Mouse (Mus musculus) thymus, adult 2 months (tissue): Measurements from ENCODE around the gene Mycbpap. TPM values are rescaled to one million over a fixed set of nuclear protein-coding genes. Genes with fewer than 3 reads are reported as not detected.

Experiments used
- DNase-seq: peaks from one replicate; pipeline ENCODE4 v3.0.0; 2021
- H3K27ac ChIP-seq: fragments of 200-500 bp; 2 replicates; pipeline ENCODE4 v1.5.1; 2012; ENCODE audit warnings: low read length, control low read depth; ENCODE audit not compliant: control insufficient read depth, insufficient read depth
- H3K27me3 ChIP-seq: fragments of 200-500 bp; 2 replicates; pipeline ENCODE4 v1.6.1; 2012; ENCODE audit warnings: mild to moderate bottlenecking, low read length, moderate library complexity, mixed read lengths; ENCODE audit not compliant: control insufficient read depth, insufficient read depth
- H3K36me3 ChIP-seq: fragments of 200-500 bp; 2 replicates; pipeline ENCODE4 v1.6.1; 2012; ENCODE audit warnings: mild to moderate bottlenecking, low read length, moderate library complexity; ENCODE audit not compliant: control insufficient read depth, insufficient read depth
- H3K4me1 ChIP-seq: fragments of 200-500 bp; replicated peaks from 2 replicates; pipeline ENCODE4 v1.6.1; 2012; ENCODE audit warnings: low read length; ENCODE audit not compliant: control insufficient read depth, insufficient read depth
- H3K4me3 ChIP-seq: fragments of 200-500 bp; 2 replicates; pipeline ENCODE4 v1.5.1; 2012; ENCODE audit warnings: mild to moderate bottlenecking, low read length, control low read depth, moderate library complexity; ENCODE audit not compliant: control insufficient read depth, insufficient read depth
- CTCF ChIP-seq: fragments of 200-500 bp; IDR thresholded peaks from 2 replicates; pipeline ENCODE4 v1.5.1; 2012; ENCODE audit warnings: mild to moderate bottlenecking, control low read depth, low read length, moderate library complexity, borderline replicate concordance; ENCODE audit not compliant: control insufficient read depth, poor library complexity, insufficient read depth; ENCODE audit errors: extremely low read depth
- POLR2A ChIP-seq: fragments of 200-500 bp; IDR thresholded peaks from 2 replicates; pipeline ENCODE4 v1.6.1; 2012; ENCODE audit warnings: mild to moderate bottlenecking, low read length, control low read depth, moderate library complexity; ENCODE audit not compliant: control insufficient read depth, poor library complexity, insufficient read depth; ENCODE audit errors: extremely low read depth
- WGBS: fragments of 180-500 bp; shearing (Covaris S2); methylation state at CpG from one replicate; pipeline ENCODE4 v1.1.7; 2018; 5-methylcytosine and 5-hydroxymethylcytosine counted together
- polyA plus RNA-seq: library from polyadenylated mRNA; depleted of rRNA; stranded (reverse); fragments of >200 nt; gene quantifications from 2 replicates; pipeline ENCODE4 v1.2.3, GENCODE M21; 2012

Gene Mycbpap
- polyA plus RNA-seq, 1 experiment, result 0.19 TPM

GRCm38 (mm10) chr11:94500362-94500761, 21.2 kb downstream of the Mycbpap start:
- 65% methylated on average over 8 of the region's 8 CpGs for WGBS
- no peaks in the 10 kb centered on the region for H3K4me1 ChIP-seq
- no peak overlapping the region for H3K27ac ChIP-seq
- H3K27me3 ChIP-seq, result peaks cover 9% of the 10 kb centered on the region; the same call in 1 of the 2 replicates
- TF ChIP-seq POLR2A, result no peak
- TF ChIP-seq CTCF, result no peak
- no peaks in the 10 kb centered on the region for H3K36me3 ChIP-seq
- DNase-seq, result no peak
- no peak overlapping the region for H3K4me3 ChIP-seq

- TF ChIP-seq CTCF (no peak), POLR2A (no peak)
- no peak for DNase-seq
- Histone ChIP-seq H3K27me3 (peaks cover 9% of the 10 kb centered on the region; the same call in 1 of the 2 replicates), H3K4me1 (no peaks in the 10 kb centered on the region), H3K36me3 (no peaks in the 10 kb centered on the region), H3K27ac (no peak within 1 kb of the TSS), H3K4me3 (no peak within 1 kb of the TSS)
- WGBS, result 4% methylated on average over 26 of the region's 26 CpGs
Measured at GRCm38 (mm10) chr11:94499661-94500152, 21.8 kb downstream of the Mycbpap start, which contains the start of gene Epn3. Epn3 (minus strand) TSS chr11:94499974.

- TF ChIP-seq CTCF (no peak), POLR2A (no peak)
- Histone ChIP-seq H3K27me3 (peaks cover 9% of the 10 kb centered on the region; the same call in 1 of the 2 replicates), H3K36me3 (no peaks in the 10 kb centered on the region), H3K4me3 (no peak overlapping the region), H3K4me1 (no peaks in the 10 kb centered on the region), H3K27ac (no peak overlapping the region)
- WGBS, result 0% methylated on average over 2 of the region's 2 CpGs
- DNase-seq, result no peak
Measured at GRCm38 (mm10) chr11:94499035-94499434, 22.5 kb downstream of the Mycbpap start.

- Histone ChIP-seq H3K27ac (no peak overlapping the region), H3K4me1 (no peaks in the 10 kb centered on the region), H3K36me3 (no peaks in the 10 kb centered on the region), H3K4me3 (no peak overlapping the region), H3K27me3 (peaks cover 9% of the 10 kb centered on the region; the same call in 1 of the 2 replicates)
- DNase-seq, result no peak
- WGBS, result 39% methylated on average over 19 of the region's 19 CpGs
- TF ChIP-seq POLR2A (no peak), CTCF (no peak)
Measured at GRCm38 (mm10) chr11:94498093-94498996, 23.2 kb downstream of the Mycbpap start.

GRCm38 (mm10) chr11:94495415-94495814, 26.1 kb downstream of the Mycbpap start:
- Histone ChIP-seq H3K4me3 (no peak overlapping the region), H3K27me3 (peaks cover 9% of the 10 kb centered on the region; the same call in 1 of the 2 replicates), H3K36me3 (no peaks in the 10 kb centered on the region), H3K4me1 (no peaks in the 10 kb centered on the region; the same call in 1 of the 2 replicates), H3K27ac (no peak overlapping the region)
- DNase-seq, result no peak
- no peak for TF ChIP-seq CTCF
- no peak for TF ChIP-seq POLR2A
- whole genome bisulfite sequencing, result 93% methylated on average over 3 of the region's 3 CpGs

- Histone ChIP-seq H3K4me3 (no peak overlapping the region), H3K4me1 (no peaks in the 10 kb centered on the region; the same call in 1 of the 2 replicates), H3K27ac (no peak overlapping the region), H3K36me3 (no peaks in the 10 kb centered on the region), H3K27me3 (no peaks in the 10 kb centered on the region; the same call in 1 of the 2 replicates)
- 34% methylated on average over 7 of the region's 7 CpGs for WGBS
- TF ChIP-seq CTCF (no peak), POLR2A (no peak)
- DNase-seq, result no peak
Measured at GRCm38 (mm10) chr11:94491749-94492099, 29.8 kb downstream of the Mycbpap start.
